Mouse (Mus musculus) WW6 (cell line): ENCODE results near the gene Zfyve28.

Experiments used
- DNase-seq: peaks from one replicate; pipeline ENCODE4 v3.0.0-alpha.2; 2013; ENCODE audit warnings: low read depth, low spot score

Gene Zfyve28

DNA sequence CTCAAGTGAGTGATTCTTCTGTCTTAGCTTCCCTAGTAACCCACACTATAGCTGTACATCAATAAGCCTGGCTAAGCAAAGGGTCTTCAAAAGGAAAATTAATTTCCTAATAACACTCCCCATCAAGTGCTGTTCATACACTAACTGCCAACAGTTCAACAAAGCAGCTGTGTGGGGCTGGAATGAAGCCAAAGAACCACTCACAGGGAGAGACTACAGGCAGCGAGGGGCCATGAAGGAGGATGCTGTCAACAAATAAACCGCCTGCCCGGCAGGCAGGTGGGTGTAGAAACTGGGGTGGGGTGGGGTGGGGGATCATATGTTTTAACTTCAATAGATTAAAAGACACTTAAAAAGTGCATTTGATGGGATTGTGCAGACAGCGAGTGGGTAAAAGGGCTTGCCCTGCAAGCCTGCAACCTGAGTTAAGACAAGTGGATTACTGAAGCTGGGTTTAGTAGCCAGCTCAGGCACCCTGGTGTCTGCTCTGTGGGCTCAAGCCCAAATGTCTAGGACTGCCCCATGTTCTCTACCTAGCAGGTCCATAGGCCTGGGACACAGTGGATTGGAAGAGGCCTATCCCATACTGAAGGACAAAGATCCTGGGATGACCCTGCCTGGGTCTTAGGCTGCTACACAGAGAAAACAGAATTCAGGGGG lies 35.8 kb downstream of the Zfyve28 start:
- DNase-seq, result no peak

DNA sequence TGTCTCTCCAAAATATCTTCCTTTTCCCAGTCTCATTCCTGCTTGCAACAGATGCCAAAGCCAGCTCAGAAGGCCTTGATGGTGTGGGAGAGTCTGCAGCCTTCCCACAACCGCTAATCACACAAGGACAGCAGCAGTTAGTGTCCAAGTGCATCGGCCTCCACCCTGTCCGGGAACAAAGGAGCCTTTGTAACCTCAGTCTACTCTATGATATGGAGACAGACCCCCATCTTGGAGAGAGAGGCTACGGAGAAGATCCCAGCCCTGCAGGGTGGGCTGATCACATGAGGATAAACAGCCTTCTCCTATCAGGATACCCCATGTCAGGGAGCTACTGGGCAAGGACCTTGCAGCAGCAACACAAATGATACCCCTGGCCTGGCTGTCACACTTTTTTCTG lies 36.5 kb downstream of the Zfyve28 start:
- DNase-seq, result no peak

DNA sequence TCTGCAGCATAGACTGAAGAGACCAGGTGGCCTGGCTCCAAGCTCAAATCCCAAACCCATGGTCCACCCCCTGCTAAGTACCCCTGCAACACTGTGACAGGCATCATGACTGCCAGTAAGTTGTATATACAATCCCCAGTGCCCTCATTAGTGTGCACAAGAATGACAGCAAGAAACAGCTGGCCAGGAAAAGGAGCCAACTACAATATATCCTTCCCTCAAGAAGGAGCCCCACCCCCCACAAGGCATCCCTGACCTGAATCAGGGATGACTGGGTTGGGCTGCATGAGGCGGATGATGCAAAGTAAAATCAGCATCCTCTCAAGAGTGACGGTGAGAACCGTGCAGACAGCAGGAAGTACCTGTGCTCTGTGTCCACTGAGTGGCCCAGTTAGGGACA lies 38.2 kb downstream of the Zfyve28 start:
- no peak for DNase-seq

DNA sequence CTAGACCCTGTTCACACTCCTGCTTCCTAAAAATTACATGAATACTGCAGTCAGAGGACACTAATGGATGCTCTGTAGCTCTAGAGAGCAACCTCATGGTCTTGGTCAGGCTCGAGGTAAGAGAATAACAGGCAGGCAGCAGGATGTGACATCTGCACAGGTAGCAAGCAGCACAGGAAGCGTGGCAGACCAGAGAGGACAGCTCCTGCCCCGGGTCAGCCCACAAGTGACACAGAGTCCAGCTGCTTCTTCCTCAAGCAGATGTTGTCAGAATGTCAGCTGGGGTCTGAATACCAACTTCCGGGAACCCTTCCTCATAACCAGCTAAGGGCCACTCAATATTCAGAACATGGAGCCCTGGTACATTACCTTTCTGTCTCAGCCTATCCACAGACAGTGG lies 39.1 kb downstream of the Zfyve28 start:
- no peak for DNase-seq

DNA sequence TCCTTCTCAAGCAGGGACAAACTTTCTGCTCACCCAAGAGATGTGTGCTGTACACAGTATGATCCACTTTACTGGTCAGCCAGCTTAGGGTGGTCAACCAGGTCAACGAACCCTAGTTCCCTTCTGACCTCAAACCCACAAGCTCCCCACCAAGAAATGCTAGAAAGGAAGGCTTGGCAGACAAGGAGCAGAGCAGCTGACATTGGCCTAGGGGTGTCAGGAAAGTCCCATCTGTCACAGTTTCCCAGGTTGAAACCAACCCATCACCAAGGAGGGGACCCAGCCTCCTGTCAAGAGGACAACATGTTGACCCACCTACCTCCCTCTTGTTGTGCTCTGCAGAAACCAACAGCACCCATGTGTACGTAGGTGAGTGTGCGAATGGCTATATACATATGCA lies 41.8 kb downstream of the Zfyve28 start:
- no peak for DNase-seq

DNA sequence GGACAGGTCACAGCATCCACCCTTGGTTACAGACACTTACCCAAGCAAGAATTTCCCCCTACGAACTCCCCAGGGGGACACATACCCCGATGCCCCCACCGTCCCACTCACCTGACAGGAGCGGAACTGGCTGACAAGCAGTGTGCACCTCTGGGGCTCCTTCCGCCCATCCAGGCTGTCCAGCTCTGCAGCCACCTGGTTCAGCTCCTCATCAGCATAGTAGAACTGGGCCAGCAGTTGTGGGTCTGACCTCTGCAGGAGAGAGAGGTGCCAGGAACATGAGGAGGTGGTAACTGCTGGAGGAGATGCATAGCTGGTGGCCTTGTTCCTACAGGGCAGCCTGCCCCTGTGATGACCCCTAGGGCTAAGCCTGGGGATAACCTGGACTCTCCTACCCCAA lies 45.2 kb downstream of the Zfyve28 start:
- DNase-seq, result no peak

DNA sequence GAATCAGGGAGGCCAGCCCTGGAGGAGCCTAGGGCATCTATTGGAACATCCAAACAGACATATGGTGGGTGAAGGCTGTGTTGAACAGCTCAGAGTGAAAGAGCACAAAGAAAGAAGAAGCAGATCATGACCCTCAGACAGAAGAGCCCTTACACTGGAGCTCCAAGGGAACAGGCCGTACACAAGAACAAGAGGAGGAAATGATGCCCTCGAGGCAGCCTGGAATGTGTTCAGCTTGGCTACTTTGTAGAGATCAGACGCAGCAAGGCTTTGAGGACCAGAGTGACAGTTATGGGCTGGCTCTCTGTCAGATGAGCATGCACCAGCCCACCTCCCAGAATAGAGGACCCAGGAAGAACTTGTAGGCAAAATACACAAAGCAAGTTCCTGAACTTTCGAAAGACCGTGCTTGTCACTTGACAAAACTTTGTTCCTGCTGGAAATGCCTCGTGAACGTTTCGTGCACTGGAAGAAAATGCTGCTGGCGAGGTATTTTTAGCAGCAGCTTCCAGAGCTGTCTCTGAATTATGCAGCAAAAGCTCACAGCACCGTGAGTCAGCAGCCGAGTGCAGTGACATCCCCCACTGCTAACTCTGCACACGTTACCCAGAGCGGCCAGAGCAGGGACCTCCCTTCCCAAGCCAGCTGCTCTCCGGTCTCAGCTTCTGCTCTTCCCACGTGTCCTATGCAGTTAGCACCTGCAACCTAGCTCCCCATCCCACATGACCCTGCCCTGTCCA lies 45.9 kb downstream of the Zfyve28 start:
- DNase-seq, result no peak

DNA sequence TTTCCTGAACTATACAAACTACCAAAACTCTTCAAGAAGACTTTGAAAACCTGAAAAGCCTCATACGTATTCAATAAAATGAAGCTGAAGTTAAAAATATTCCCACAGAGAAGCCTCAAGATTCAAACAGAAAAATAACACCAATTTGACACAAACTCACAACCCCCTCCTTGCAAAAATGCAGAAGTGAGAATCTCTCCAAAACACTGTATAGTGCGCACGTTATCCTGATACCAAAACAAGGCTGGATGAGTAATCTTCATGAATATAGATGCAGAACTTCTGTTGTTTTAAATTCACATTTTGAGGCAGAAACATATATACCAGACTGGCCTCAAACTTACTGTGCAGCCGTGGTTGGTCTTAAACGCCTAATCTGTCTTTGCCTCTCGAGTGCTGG lies 49.8 kb downstream of the Zfyve28 start:
- no peak for DNase-seq

DNA sequence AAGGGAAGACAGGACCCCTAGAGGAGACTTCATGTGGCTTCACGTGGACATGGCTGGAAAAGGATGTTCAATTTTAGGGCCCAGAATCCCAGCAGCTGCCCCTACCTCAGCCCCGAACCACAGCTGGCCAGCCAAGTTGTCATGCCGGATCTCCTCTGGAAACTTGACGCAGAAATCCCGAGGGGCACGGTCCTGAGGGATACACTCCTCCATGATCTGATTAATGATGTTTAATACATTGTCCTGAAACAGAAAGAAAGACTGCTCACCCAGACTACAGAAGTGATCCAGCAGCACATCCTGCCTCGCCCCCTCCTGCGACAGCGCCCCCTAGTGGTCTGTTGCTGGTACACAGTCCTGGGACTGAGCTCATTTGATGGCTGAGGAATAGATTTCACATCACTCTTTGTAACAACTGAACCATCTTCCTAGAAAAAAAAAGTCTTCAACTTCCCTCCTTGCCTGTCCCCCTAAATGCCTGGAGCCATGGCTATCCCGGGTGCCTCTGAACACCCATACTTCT lies 52.3 kb downstream of the Zfyve28 start:
- DNase-seq, result no peak

DNA sequence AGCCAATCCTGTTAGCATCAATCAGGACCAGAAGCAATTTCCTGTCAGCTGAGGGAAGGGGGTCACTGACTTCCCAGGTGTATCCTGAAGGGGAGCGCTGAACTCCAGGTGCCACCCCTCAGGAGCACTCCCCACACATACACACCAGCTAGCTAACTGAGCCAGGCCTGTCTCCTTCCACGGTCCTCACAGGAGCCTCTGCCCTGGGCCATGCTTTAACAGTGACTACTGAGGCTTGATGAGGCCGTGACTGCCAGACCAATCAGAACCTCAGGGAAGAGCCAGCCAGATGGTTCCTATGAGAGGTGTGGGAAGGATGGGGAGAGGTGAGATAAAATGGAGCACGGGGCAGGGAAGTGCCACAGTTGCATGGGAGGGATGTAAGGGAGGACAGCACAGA lies 53.2 kb downstream of the Zfyve28 start:
- no peak for DNase-seq

DNA sequence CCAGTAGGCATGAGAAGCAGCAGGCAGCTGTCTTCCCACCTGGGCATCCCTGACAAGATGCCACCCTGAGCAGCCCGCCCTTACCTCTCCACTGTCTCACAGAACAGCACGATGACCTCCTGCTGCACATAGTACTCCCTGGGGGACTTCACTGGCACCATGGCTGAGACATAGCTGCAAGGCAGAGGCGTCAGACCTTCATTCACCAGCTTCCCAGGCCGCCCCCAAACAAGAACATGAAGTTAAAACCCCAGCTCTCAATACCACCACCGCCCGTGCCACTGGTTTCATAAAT lies 55.1 kb downstream of the Zfyve28 start:
- no peak for DNase-seq

DNA sequence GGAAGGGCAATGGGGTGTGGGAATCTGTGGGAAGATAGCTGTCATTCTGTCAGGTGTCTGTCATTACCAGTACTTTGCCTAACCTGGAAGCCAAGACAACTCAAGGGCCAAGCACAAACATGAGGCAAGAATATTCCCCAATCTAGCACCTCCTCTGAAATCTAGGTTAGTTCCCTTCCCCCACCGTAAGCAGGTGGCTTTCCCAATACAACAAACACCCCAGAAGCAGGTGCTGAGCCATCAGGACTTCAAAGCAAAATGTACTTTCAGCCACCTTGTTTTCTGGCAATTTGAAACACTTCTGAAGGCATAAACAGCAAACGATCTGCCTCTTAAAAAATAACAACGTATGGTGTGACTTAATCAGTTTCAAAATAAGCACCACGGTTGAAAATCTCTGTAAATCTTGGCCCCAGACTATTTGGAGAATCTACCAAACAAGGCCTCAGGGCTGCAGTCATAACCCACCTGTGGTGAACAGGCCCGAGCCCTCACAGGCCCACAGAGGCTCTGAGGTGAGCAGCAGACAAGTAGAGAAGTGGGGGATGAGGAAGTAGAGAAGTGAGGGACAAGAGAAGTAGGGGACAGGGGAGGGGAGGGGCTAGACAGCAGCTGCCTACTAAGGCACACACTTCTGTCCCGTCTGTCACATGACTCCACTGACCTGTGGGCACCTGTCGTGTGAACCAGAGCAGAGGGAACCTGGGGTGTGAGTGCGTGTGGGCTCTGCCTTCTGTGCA lies 55.6 kb downstream of the Zfyve28 start:
- DNase-seq, result no peak

DNA sequence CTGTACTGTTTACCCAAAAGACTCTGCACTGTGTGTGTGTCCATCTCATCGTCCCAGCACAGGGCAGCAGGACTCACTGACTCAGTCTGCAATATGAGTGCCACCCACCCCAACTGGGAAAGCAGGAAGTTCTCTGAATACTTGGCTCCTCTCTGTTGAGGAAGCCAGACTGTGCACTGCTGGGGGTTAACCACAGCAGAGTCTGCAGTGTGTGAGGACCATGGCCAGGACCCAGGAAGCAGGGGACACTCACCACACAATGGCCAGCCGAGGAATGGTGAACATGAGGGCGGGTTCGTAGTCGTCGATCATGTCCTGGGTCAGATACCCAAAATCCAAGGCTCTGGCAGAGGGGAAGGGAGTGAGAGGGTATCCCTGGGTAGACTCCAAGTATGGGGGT lies 56.3 kb downstream of the Zfyve28 start:
- no peak for DNase-seq

DNA sequence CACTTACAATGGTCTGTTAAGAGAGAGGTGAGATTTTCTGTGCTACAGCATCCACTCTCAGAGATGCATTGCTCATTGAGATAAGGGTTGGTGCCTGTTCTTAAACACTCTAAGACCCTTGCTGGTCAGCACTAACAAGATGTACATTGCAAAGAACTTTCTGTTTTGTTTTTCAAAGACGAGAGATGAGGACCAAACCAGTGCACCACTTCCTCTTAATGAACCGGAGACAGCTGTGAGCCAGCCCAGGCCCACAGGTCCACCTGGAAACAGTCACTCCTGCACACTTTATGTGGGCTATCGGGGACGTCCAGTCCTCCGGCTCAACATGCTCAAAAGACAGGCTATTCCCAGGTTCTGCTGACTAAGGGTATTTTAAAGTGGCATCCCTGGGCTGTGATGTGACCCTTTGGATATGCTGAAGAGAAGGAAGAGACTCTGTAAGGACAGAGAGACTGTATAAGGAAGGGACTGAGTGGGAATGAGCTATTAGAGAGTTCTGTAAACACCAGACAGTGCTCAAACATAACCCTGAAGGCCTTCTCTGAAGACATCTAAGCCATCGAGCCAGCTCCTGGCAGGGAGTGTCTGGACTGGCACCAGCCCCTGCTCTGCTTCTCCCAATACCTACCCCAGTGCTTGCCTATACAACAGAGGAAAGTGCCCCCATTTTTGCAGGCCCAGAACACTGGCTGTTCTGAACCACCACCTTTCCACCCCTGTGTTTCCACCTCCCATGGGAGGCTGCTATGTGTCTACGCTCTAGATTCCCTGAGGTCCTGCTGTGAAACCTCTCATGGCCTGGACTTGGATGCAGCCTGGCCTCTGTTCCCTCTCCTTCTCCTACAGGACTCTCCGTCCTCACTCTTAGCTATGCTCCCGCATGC lies 57.4 kb downstream of the Zfyve28 start:
- DNase-seq, result no peak

DNA sequence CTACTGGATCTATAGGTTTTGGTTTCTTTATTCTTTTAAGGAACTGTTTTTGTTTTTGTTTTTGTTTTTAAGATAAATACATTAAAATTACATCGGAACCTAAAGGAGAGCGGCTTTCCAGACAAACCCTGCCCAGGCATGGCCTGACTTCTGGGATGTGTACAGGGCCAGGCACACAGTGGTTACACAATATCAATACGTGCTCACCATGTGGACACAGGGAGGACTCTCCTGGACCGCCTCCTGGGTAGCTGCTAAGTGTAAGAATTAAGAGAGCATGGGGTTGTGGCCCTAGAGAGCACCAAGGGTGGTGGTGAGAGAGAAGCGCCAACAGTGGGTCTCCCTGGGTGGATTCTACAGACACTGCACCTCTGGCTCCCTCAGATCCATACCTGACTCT lies 58.7 kb downstream of the Zfyve28 start:
- no peak for DNase-seq

DNA sequence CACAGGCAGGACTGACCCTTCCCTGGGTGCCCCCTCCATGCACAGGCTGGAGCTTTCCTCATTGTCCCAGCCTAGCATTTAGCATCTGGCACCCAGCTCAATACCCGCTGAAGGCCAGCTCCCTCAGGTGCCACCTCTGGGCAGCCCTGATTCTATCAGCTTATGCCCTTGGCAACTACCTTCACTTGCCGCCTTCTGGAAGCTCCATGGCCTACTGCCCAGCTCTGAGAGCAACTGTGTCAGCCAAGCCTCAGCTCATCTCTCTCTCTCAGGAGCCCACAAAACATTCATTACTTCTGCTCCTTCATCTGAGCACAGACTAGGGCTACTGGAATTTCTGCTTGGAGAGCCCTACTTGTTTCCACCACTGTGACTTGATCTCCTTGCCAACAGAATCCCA lies 62.7 kb downstream of the Zfyve28 start:
- DNase-seq, result no peak

DNA sequence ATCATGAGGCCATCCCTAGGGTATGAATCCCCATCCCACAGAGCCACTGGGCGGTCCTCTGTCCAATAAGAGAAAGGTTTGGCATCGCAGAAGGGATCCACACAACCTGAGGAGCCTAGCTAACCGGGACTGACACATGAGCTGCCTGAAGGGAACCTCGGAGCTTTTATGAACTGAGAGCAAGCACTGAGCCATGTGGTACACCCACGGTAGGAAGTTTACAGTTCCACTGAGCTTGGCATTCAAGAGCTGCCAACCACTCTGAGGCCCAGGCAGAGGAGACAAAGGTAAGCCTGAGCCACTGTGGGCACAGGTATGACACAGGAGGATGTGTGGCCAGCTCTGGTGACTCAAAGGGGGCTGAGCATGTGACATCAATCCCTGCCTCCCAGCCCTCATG lies 63.7 kb downstream of the Zfyve28 start:
- no peak for DNase-seq

DNA sequence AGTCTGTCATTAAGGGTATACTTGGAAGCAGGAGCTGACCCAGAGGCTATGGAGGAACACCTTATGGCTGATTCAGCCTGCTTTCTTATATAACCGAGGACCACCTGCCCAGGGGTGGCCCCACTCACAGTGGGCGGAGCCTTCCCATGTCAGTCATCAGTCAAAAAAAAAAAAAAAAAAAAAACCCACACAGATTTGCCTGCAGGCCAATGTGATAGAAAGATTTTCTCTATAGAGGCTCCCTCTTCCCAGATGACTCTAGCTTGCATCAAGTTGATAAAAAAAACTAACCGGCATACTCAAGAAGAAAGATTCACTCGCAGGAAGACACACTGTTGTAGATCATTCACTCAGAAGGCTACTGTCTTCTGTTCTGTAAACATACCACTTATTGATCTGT lies 68.2 kb downstream of the Zfyve28 start:
- no peak for DNase-seq

DNA sequence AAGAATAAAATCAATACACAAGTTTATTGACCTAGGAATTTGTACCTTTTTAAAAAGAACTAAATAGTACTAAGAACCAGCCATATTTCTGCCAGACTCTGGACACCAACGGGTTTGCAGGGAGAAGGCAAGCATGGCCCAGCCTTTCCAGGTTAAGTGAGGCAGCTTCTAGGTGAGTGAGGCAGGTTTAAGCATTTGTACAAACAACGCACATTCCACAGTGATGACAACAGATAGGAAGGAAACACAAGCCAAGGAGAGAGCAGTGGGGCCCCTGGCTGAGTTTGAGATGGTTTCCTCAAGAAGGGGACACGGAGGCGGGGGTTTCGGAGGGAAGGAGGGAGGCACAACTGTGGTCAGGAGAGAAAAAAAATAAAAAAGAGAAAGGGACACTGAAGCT lies 69.6 kb downstream of the Zfyve28 start:
- no peak for DNase-seq

DNA sequence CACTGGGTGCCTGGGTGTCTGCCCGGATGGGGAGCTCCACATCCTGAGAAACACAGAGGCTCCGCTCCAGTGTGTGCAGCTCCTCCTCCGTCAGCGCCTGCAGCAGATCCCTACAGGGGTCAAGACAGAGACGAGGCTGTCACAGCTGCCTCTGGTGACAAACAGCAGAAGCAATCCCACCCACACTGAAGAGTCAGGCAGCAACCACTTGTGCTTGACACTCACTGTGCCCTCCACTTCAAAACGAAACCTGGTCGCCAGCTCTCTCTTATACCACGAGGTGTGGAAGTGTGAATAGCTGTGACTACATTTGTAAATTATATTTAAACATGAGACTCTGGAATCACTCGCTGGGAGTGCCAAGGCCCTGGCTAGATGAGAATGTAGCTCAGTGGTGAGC lies 70.5 kb downstream of the Zfyve28 start:
- no peak for DNase-seq

DNA sequence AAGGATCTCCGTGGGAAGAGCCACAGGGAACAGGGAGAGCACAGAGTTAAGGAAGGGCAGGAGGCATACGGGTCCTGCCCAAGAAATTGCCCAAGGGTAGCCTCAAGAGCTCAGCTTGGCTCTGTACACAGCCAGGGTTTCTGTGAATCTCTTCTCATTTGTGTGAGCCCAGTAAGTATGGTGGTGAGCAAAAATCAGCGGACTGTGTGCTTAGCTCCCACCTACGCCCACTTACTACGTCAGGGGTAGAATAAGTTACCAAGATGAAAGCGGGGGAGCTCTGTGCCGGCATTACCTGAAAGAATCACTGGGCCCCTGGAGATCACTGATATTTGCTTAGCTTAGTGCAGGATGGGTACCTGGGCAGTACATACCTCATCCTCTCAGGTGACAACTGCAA lies 72.2 kb downstream of the Zfyve28 start:
- no peak for DNase-seq

DNA sequence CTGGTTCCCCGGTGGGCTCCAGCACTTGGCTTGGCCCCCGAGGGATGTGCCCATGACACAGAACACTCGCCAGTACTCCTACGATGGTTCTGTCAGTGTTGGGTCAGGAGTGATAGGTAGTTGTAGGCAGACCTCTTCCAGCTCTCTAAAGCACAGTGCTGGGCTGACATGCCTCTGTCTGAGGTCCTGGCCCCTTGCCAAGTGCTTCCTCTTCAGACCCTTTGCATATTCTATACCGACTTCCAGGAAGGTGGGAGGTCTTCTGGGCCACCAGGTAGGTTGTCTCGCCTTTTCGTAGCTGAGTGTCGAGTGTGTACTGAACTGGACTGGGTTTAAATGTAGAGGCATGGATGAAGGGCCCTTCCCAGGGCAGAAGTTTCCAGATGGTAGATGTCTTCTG lies 74.6 kb downstream of the Zfyve28 start:
- no peak for DNase-seq
